Mouse (Mus musculus) MEL (cell line): ENCODE measurements around the gene Cln5. TPM values are rescaled to one million over a fixed set of nuclear protein-coding genes. Genes with fewer than 3 reads are reported as not detected.

Experiments
- DNase-seq: peaks from one replicate; pipeline ENCODE4 v3.0.0; 2011; ENCODE audit warnings: low read depth, low spot score
- H3K27ac ChIP-seq: 2 replicates; pipeline ENCODE4 v1.5.1; 2012; ENCODE audit warnings: low read depth, mild to moderate bottlenecking, control low read depth, low read length, moderate library complexity; ENCODE audit not compliant: control insufficient read depth
- H3K27me3 ChIP-seq, 2 experiments: fragments of 150-350 bp in 1 of 2; sonication (generic) in 1 of 2; 2 replicates each; pipeline ENCODE4 v1.6.1; 2012; ENCODE audit warnings: low read length in 2 of 2, mild to moderate bottlenecking in 2 of 2, improper control_type of control experiment in 1 of 2, moderate library complexity in 1 of 2; ENCODE audit not compliant: insufficient read depth in 2 of 2, control insufficient read depth in 1 of 2
- H3K36me3 ChIP-seq, 2 experiments: 2 replicates each; pipeline ENCODE4 v1.6.1; 2012 to 2014; ENCODE audit warnings: low read length in 2 of 2, improper control_type of control experiment in 1 of 2, inconsistent platforms in 1 of 2, mild to moderate bottlenecking in 1 of 2; ENCODE audit not compliant: insufficient read depth in 2 of 2, control insufficient read depth in 1 of 2
- H3K4me1 ChIP-seq, 2 experiments: fragments of 150-350 bp in 1 of 2; sonication (generic) in 1 of 2; 2 replicates each; pipeline ENCODE4 v1.6.1; 2012; ENCODE audit warnings: low read length in 2 of 2, improper control_type of control experiment in 1 of 2, mild to moderate bottlenecking in 1 of 2; ENCODE audit not compliant: insufficient read depth in 2 of 2, control insufficient read depth in 1 of 2
- H3K4me3 ChIP-seq, 2 experiments: fragments of 150-350 bp in 1 of 2; sonication (generic) in 1 of 2; 2 replicates each; pipeline ENCODE4 v1.5.1; 2012; ENCODE audit warnings: low read depth in 2 of 2, low read length in 2 of 2, mild to moderate bottlenecking in 2 of 2, moderate library complexity in 2 of 2, control low read depth in 1 of 2, improper control_type of control experiment in 1 of 2; ENCODE audit not compliant: control insufficient read depth in 1 of 2, insufficient read depth in 1 of 2
- H3K79me2 ChIP-seq: 2 replicates; pipeline ENCODE4 v1.6.1; 2012; ENCODE audit warnings: mild to moderate bottlenecking, low read length, moderate library complexity; ENCODE audit not compliant: control insufficient read depth, poor library complexity, insufficient read depth
- H3K9ac ChIP-seq: 2 replicates; pipeline ENCODE4 v1.6.1; 2012; ENCODE audit warnings: low read depth, mild to moderate bottlenecking, control low read depth, low read length, moderate library complexity; ENCODE audit not compliant: control insufficient read depth, poor library complexity, severe bottlenecking
- H3K9me3 ChIP-seq: fragments of 150-350 bp; sonication (generic); replicated peaks from 2 replicates; pipeline ENCODE4 v1.6.1; 2012; ENCODE audit warnings: mild to moderate bottlenecking, low read length, improper control_type of control experiment, moderate library complexity; ENCODE audit not compliant: insufficient read depth
- BHLHE40 ChIP-seq: IDR thresholded peaks from 2 replicates; pipeline ENCODE4 v1.6.1; 2012; ENCODE audit warnings: low read depth, mild to moderate bottlenecking, inconsistent platforms, low read length, improper control_type of control experiment, borderline replicate concordance
- CHD1 ChIP-seq: IDR thresholded peaks from 2 replicates; pipeline ENCODE4 v1.6.1; 2012; ENCODE audit warnings: low read depth, mild to moderate bottlenecking, inconsistent platforms, low read length, improper control_type of control experiment
- CHD2 ChIP-seq: IDR thresholded peaks from 2 replicates; pipeline ENCODE4 v1.6.1; 2011; ENCODE audit warnings: low read length, improper control_type of control experiment
- CTCF ChIP-seq, 3 experiments: IDR thresholded peaks in 2 of 3; conservative IDR thresholded peaks in 1 of 3; 2 replicates each; pipeline ENCODE4 v1.5.1; 2011 to 2012; ENCODE audit warnings: low read length in 3 of 3, low read depth in 2 of 3, mild to moderate bottlenecking in 2 of 3, improper control_type of control experiment in 1 of 3, inconsistent platforms in 1 of 3, mixed read lengths in 1 of 3, moderate library complexity in 1 of 3; ENCODE audit not compliant: control insufficient read depth in 1 of 3, insufficient read depth in 1 of 3, poor library complexity in 1 of 3, severe bottlenecking in 1 of 3
- E2F4 ChIP-seq: IDR thresholded peaks from 2 replicates; pipeline ENCODE4 v1.6.1; 2011; ENCODE audit warnings: low read depth, low read length, improper control_type of control experiment, borderline replicate concordance
- EP300 ChIP-seq, 2 experiments: IDR thresholded peaks; 2 replicates each; pipeline ENCODE4 v1.6.1; 2011; ENCODE audit warnings: improper control_type of control experiment in 2 of 2, low read length in 2 of 2, low read depth in 1 of 2, mild to moderate bottlenecking in 1 of 2
- ETS1 ChIP-seq: IDR thresholded peaks from 2 replicates; pipeline ENCODE4 v1.6.1; 2012; ENCODE audit warnings: low read depth, mild to moderate bottlenecking, inconsistent platforms, low read length, improper control_type of control experiment, moderate library complexity
- GABPA ChIP-seq: IDR thresholded peaks from 2 replicates; pipeline ENCODE4 v1.6.1; 2012; ENCODE audit warnings: low read depth, mild to moderate bottlenecking, inconsistent platforms, low read length, improper control_type of control experiment, moderate library complexity
- GATA1 ChIP-seq: IDR thresholded peaks from 2 replicates; pipeline ENCODE4 v1.6.1; 2011; ENCODE audit warnings: low read depth, low read length, improper control_type of control experiment
- HCFC1 ChIP-seq: IDR thresholded peaks from 2 replicates; pipeline ENCODE4 v1.6.1; 2012; ENCODE audit warnings: low read depth, mild to moderate bottlenecking, inconsistent platforms, low read length, improper control_type of control experiment, moderate library complexity
- JUND ChIP-seq: IDR thresholded peaks from 2 replicates; pipeline ENCODE4 v1.6.1; 2011; ENCODE audit warnings: low read depth, mild to moderate bottlenecking, improper control_type of control experiment, low read length
- KAT2A ChIP-seq: conservative IDR thresholded peaks from 2 replicates; pipeline ENCODE4 v1.6.1; 2012; ENCODE audit warnings: low read depth, low read length, improper control_type of control experiment, inconsistent platforms
- MAFK ChIP-seq: IDR thresholded peaks from 2 replicates; pipeline ENCODE4 v1.6.1; 2011; ENCODE audit warnings: low read depth, mild to moderate bottlenecking, low read length, improper control_type of control experiment, borderline replicate concordance
- MAX ChIP-seq: IDR thresholded peaks from 2 replicates; pipeline ENCODE4 v1.6.1; 2011; ENCODE audit warnings: low read length, improper control_type of control experiment
- MAZ ChIP-seq: IDR thresholded peaks from 2 replicates; pipeline ENCODE4 v1.6.1; 2012; ENCODE audit warnings: low read depth, mild to moderate bottlenecking, inconsistent platforms, low read length, improper control_type of control experiment
- MEF2A ChIP-seq: IDR thresholded peaks from 2 replicates; pipeline ENCODE4 v1.6.1; 2014; ENCODE audit warnings: low read depth, mild to moderate bottlenecking, inconsistent platforms, low read length, improper control_type of control experiment; ENCODE audit not compliant: poor library complexity, insufficient replicate concordance, severe bottlenecking; ENCODE audit errors: extremely low read depth
- MYB ChIP-seq: IDR thresholded peaks from 2 replicates; pipeline ENCODE4 v1.6.1; 2011; ENCODE audit warnings: mild to moderate bottlenecking, low read depth, low read length, improper control_type of control experiment
- MYC ChIP-seq: IDR thresholded peaks from 2 replicates; pipeline ENCODE4 v1.6.1; 2011; ENCODE audit warnings: low read depth, mild to moderate bottlenecking, low read length, improper control_type of control experiment, moderate library complexity
- NELFE ChIP-seq: IDR thresholded peaks from 2 replicates; pipeline ENCODE4 v1.6.1; 2011; ENCODE audit warnings: low read depth, low read length, improper control_type of control experiment
- NRF1 ChIP-seq: IDR thresholded peaks from 2 replicates; pipeline ENCODE4 v1.6.1; 2014; ENCODE audit warnings: low read depth, mild to moderate bottlenecking, inconsistent platforms, low read length, improper control_type of control experiment, moderate library complexity; ENCODE audit not compliant: poor library complexity, insufficient read depth, severe bottlenecking
- POLR2A ChIP-seq, 2 experiments: IDR thresholded peaks; 2 replicates each; pipeline ENCODE4 v1.6.1; 2011 to 2012; ENCODE audit warnings: low read length in 2 of 2, mild to moderate bottlenecking in 2 of 2, control low read depth in 1 of 2, improper control_type of control experiment in 1 of 2, low read depth in 1 of 2, moderate library complexity in 1 of 2; ENCODE audit not compliant: control insufficient read depth in 1 of 2, insufficient read depth in 1 of 2, poor library complexity in 1 of 2
- POLR2AphosphoS2 ChIP-seq: IDR thresholded peaks from 2 replicates; pipeline ENCODE4 v1.6.1; 2011; ENCODE audit warnings: low read length, improper control_type of control experiment
- RCOR1 ChIP-seq: IDR thresholded peaks from 2 replicates; pipeline ENCODE4 v1.6.1; 2012; ENCODE audit warnings: low read depth, mild to moderate bottlenecking, inconsistent platforms, low read length, improper control_type of control experiment
- SIN3A ChIP-seq: IDR thresholded peaks from 2 replicates; pipeline ENCODE4 v1.6.1; 2012; ENCODE audit warnings: low read length, improper control_type of control experiment, inconsistent platforms
- TAL1 ChIP-seq: IDR thresholded peaks from 2 replicates; pipeline ENCODE4 v1.6.1; 2012; ENCODE audit warnings: mild to moderate bottlenecking, inconsistent platforms, low read length, moderate library complexity, mixed read lengths
- TBP ChIP-seq: IDR thresholded peaks from 2 replicates; pipeline ENCODE4 v1.8.0; 2011; ENCODE audit warnings: low read depth, low read length, improper control_type of control experiment
- UBTF ChIP-seq: IDR thresholded peaks from 2 replicates; pipeline ENCODE4 v1.6.1; 2012; ENCODE audit warnings: low read depth, mild to moderate bottlenecking, inconsistent platforms, low read length, improper control_type of control experiment, moderate library complexity, borderline replicate concordance; ENCODE audit not compliant: insufficient read depth
- USF2 ChIP-seq, 2 experiments: IDR thresholded peaks; 2 replicates each; pipeline ENCODE4 v1.6.1; 2011 to 2012; ENCODE audit warnings: improper control_type of control experiment in 2 of 2, low read length in 2 of 2, borderline replicate concordance in 1 of 2, inconsistent platforms in 1 of 2, low read depth in 1 of 2, mild to moderate bottlenecking in 1 of 2; ENCODE audit not compliant: insufficient read depth in 1 of 2
- ZC3H11A ChIP-seq: IDR thresholded peaks from 2 replicates; pipeline ENCODE4 v1.6.1; 2012; ENCODE audit warnings: low read depth, mild to moderate bottlenecking, inconsistent platforms, low read length, improper control_type of control experiment
- ZMIZ1 ChIP-seq: IDR thresholded peaks from 2 replicates; pipeline ENCODE4 v1.6.1; 2012; ENCODE audit warnings: low read depth, mild to moderate bottlenecking, inconsistent platforms, low read length, improper control_type of control experiment, moderate library complexity
- polyA plus RNA-seq, 2 experiments: library from polyadenylated mRNA; stranded (reverse) in 1 of 2; unstranded in 1 of 2; fragments of >175 nt in 1 of 2; fragments of >200 nt in 1 of 2; gene quantifications; 2 replicates each; pipeline versions ENCODE4 v1.2.1 to v1.2.4; 2012; ENCODE audit warnings: low replicate concordance in 2 of 2, low read depth in 1 of 2; ENCODE audit not compliant: insufficient read length in 2 of 2, insufficient read depth in 1 of 2, missing spikeins in 1 of 2
- total RNA-seq: library from RNA; depleted of rRNA; stranded (reverse); fragments of 300-350 nt; gene quantifications from 2 replicates; pipeline ENCODE4 v1.2.3, GENCODE M21; 2012

The Cln5 gene
- total and polyA plus RNA-seq, 3 experiments, result 12.3 to 99.4 (median 15.9) TPM

DNA sequence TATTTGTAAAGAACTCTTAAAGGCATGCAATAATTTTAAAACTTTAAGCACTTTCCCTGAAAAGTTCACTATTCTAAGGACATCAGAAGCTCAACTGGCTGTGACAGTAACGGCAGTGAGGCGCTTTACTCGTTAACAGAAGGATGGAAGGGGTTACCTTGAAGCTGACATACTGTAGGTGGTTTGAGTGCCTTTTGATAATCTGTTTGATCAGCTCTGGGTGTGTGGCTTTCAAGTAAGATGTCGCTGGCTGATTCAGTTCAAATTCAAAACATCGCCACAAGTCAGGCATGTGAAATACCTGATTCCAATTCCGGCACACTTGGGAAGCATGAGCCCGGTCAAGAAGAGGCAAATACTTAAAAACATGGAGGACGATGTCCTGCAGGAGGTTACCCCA is 25.0 kb downstream of the Cln5 start:
- Histone ChIP-seq H3K27ac (no peak overlapping the region), H3K9me3 (no peaks in the 10 kb centered on the region), H3K9ac (no peak overlapping the region), H3K36me3 (peaks cover 4 to 24% of the 10 kb centered on the region in 2 experiments; a peak in 3 of 4 replicates), H3K27me3 (no peaks in the 10 kb centered on the region), H3K79me2 (peaks cover 31% of the 10 kb centered on the region)
- no peak for TF ChIP-seq MAZ
- TF ChIP-seq NELFE, result no peak
- no peak for TF ChIP-seq GATA1
- no peak for TF ChIP-seq RCOR1
- TF ChIP-seq MAX, result no peak
- TF ChIP-seq E2F4, result no peak
- TF ChIP-seq UBTF, result no peak
- TF ChIP-seq SIN3A, result no peak
- TF ChIP-seq TAL1, result no peak
- TF ChIP-seq KAT2A, result no peak
- no peak for TF ChIP-seq NRF1
- no peak for TF ChIP-seq TBP
- no peak for TF ChIP-seq ETS1
- TF ChIP-seq CHD1, result no peak
- TF ChIP-seq CTCF (IDR thresholded peaks at IDR 0.05 in 2 of 3, conservative IDR thresholded peaks at IDR 0.05 in 1 of 3; ENCODE audit: control insufficient read depth in 1 of 3, insufficient read depth in 1 of 3, low read depth in 2 of 3, low read length in 3 of 3, poor library complexity in 1 of 3, severe bottlenecking in 1 of 3), result no peak
- no peak for TF ChIP-seq MYC
- TF ChIP-seq CHD2, result no peak
- TF ChIP-seq MEF2A, result no peak
- no peak for TF ChIP-seq EP300 (IDR thresholded peaks at IDR 0.05; ENCODE audit: low read depth in 1 of 2, low read length in 2 of 2)
- no peak for TF ChIP-seq JUND
- TF ChIP-seq, all 39 proteins: peak for 0
- DNase-seq, result no peak
- H3K4me3 ChIP-seq, result no peak overlapping the region
- peaks cover 5 to 9% of the 10 kb centered on the region in 2 experiments; a peak in 1 of 4 replicates for H3K4me1 ChIP-seq

DNA sequence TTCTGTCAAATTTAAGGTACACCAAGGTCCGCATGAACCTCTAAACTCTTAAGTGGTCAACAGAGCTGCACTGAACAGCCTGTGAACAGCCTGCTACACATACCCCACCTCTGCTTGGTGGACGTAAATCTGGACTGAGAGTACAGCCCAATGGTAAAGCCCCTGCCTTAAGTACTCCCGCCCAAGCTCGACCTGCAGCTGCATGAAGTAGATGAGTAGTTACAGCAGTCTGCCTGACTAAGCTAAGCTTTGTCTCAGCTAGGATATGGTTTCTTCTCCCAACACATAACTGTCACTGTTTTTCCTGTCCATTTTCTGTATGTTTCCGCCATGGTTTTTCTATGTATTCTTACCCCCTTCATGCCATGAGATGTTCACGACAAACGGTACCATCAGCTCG is 25.8 kb downstream of the Cln5 start:
- no peaks in the 10 kb centered on the region for H3K27me3 ChIP-seq
- H3K79me2 ChIP-seq, result peaks cover 29% of the 10 kb centered on the region
- no peaks in the 10 kb centered on the region for H3K9me3 ChIP-seq
- no peak overlapping the region for H3K27ac ChIP-seq
- H3K4me3 ChIP-seq, result no peak overlapping the region
- no peak overlapping the region for H3K9ac ChIP-seq
- H3K4me1 ChIP-seq, result peaks cover 5 to 9% of the 10 kb centered on the region in 2 experiments; a peak in 1 of 4 replicates
- TF ChIP-seq TAL1, result no peak
- TF ChIP-seq GATA1, result no peak
- no peak for TF ChIP-seq POLR2A (IDR thresholded peaks at IDR 0.05; ENCODE audit: control insufficient read depth in 1 of 2, insufficient read depth in 1 of 2, low read depth in 1 of 2, low read length in 2 of 2, poor library complexity in 1 of 2)
- no peak for TF ChIP-seq MAX
- TF ChIP-seq CHD1, result no peak
- no peak for TF ChIP-seq ZMIZ1
- TF ChIP-seq ZC3H11A, result no peak
- no peak for TF ChIP-seq MAZ
- no peak for TF ChIP-seq POLR2AphosphoS2
- TF ChIP-seq GABPA, result no peak
- TF ChIP-seq NELFE, result no peak
- no peak for TF ChIP-seq CTCF (IDR thresholded peaks at IDR 0.05 in 2 of 3, conservative IDR thresholded peaks at IDR 0.05 in 1 of 3; ENCODE audit: control insufficient read depth in 1 of 3, insufficient read depth in 1 of 3, low read depth in 2 of 3, low read length in 3 of 3, poor library complexity in 1 of 3, severe bottlenecking in 1 of 3)
- no peak for TF ChIP-seq ETS1
- no peak for TF ChIP-seq USF2 (IDR thresholded peaks at IDR 0.05; ENCODE audit: borderline replicate concordance in 1 of 2, insufficient read depth in 1 of 2, low read depth in 1 of 2, low read length in 2 of 2)
- no peak for TF ChIP-seq BHLHE40
- TF ChIP-seq MAFK, result no peak
- TF ChIP-seq SIN3A, result no peak
- TF ChIP-seq MYB, result no peak
- TF ChIP-seq RCOR1, result no peak
- no peak for TF ChIP-seq HCFC1
- peaks cover 3 to 24% of the 10 kb centered on the region in 2 experiments; a peak in 3 of 4 replicates for H3K36me3 ChIP-seq
- DNase-seq, result no peak
